Comparison of ENCODE assay signal across 24 mouse cellular contexts in the genomic region with DNA sequence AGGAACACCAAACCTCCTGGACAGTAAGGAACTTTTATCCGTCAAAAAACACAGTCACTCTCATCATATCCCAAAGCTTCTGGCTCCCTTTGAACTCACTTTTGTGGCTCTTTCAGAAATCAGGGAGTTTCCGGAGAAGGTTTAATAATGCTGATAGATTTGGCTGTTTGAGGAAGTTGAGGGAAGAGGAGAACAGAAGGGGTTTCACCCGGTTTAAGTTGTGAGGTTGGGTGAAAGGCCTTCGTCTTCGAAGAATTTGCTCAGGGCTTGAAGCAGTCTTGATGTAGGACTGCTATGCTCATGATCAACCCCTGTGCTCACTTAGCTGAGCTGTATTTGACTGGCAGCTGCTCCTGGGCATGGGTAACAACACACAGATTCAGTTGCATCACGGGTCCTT.
"Had no signal": no experiment of that assay in that cellular context is flagged by ENCODE, and none has a peak within 500 bp of the region (broad histone marks: within the 10 kb centered on the region; RNA-seq: fewer than 3 reads in every experiment).

No protein-coding gene starts in this region.

- H3K27me3 ChIP-seq: heart, embryonic 12.5 days; hindbrain, embryonic 13.5 days; hindbrain, embryonic 15.5 days; kidney, embryonic 15.5 days; limb, embryonic 13.5 days; limb, embryonic 15.5 days; liver, embryonic 12.5 days had no signal

- H3K36me3 ChIP-seq: heart, embryonic 12.5 days; hindbrain, embryonic 13.5 days; hindbrain, embryonic 15.5 days; kidney, embryonic 15.5 days; limb, embryonic 13.5 days; limb, embryonic 15.5 days; liver, embryonic 12.5 days had no signal

- H3K9ac ChIP-seq: heart, embryonic 12.5 days; hindbrain, embryonic 13.5 days; hindbrain, embryonic 15.5 days; kidney, embryonic 15.5 days; limb, embryonic 13.5 days; limb, embryonic 15.5 days; liver, embryonic 12.5 days had no signal

- H3K4me2 ChIP-seq: heart, embryonic 12.5 days; hindbrain, embryonic 13.5 days; hindbrain, embryonic 15.5 days; kidney, embryonic 15.5 days; limb, embryonic 13.5 days; limb, embryonic 15.5 days; liver, embryonic 12.5 days had no signal

- H3K27ac ChIP-seq: gastrocnemius, adult 2 months; heart, adult 2 months; hindbrain, embryonic 13.5 days; hindbrain, embryonic 15.5 days; hindbrain, postnatal 0 days; kidney, embryonic 15.5 days; kidney, postnatal 0 days; limb, embryonic 13.5 days; limb, embryonic 15.5 days; liver, embryonic 12.5 days had no signal

- DNase-seq: gastrocnemius, adult 2 months; gastrocnemius, postnatal 10 days; gastrocnemius, postnatal 25 days; heart, adult 11 months; heart, adult 2 months; heart, postnatal 10 days; kidney, adult 11 months; kidney, adult 2 months; kidney, adult 9 months; kidney, postnatal 14 days; kidney, postnatal 36 days; layer of hippocampus, adult 9-11 months; layer of hippocampus, postnatal 36 days; left cerebral cortex, postnatal 4 days had no signal

- H3K4me3 ChIP-seq: gastrocnemius, adult 2 months; heart, adult 2 months; heart, embryonic 12.5 days; hindbrain, embryonic 13.5 days; hindbrain, embryonic 15.5 days; kidney, embryonic 15.5 days; limb, embryonic 13.5 days; limb, embryonic 15.5 days; liver, embryonic 12.5 days had no signal

- ATAC-seq: hindbrain, postnatal 0 days; intestine, embryonic 16.5 days; liver, embryonic 12.5 days had no signal

- H3K9me3 ChIP-seq: heart, embryonic 12.5 days; hindbrain, embryonic 13.5 days; hindbrain, embryonic 15.5 days; kidney, embryonic 15.5 days; limb, embryonic 13.5 days; limb, embryonic 15.5 days; liver, embryonic 12.5 days had no signal
